Mouse (Mus musculus): ENCODE measurements around the gene Commd4.

Commd4 gene

DNA sequence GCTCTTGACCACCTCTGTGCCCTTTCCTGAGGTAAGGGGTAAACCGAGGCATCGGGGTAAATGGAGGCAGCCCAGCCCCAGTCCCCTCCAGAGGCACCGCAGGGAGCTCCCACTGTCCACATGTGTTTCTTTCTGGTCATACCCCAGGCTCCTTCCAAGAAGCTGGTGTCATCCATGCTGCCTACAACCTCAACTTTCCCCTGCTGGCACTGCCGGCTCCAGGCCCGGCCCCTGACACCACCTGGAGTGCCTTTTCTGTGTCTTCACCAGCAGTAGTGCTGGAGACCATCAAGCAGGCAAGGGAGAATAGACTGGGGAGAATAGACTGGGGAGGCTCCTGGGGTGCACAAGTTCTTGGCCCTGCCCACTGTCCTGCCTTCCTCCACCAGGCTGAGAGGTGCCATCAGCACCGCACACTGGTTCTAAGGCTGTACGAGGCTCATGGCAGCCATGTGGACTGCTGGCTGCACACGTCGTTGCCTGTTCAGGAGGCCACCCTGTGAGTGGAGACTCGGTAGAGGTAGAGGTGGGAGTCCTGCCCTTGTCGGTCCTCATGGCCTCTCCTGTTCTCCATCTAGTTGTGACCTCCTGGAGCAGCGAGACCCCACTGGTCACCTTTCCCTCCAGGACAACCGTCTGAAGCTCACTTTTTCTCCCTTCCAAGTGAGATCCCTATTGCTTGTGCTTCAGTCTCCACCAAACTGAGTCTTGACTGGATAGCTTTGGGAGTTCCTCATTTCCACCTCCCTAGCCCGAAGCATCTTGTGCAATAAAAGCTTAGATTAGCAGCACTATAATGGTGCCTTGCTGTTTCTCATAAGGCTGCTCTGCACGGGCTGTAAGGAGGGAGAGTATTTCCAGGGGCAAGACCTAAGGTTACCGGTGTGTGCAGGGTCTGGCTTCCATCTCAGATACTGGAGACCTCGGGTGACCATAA, 16.4 kb downstream of the Commd4 start:
- no peak for DNase-seq (ENCODE audit: low spot score in 2 of 2)

DNA sequence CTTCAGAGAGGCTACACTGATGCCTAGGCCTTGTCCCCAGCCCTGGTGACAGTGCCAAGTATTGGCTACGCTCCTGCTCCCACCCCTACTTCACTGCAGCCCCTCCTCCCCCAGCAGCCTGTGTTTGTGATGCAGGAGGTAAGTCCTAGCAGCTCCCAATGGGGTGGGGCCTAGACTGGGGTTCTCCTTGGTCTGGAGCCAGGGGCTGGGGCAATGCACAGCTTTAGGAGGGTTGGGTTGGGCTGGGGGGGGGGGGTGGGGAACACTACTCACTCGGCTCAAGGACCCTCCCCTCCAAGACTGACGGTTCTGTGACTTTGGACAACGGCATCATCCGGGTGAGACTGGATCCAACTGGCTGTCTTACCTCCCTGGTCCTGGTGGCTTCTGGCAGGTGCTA, 18.6 kb downstream of the Commd4 start:
- no peak for DNase-seq (ENCODE audit: low spot score in 2 of 2)

DNA sequence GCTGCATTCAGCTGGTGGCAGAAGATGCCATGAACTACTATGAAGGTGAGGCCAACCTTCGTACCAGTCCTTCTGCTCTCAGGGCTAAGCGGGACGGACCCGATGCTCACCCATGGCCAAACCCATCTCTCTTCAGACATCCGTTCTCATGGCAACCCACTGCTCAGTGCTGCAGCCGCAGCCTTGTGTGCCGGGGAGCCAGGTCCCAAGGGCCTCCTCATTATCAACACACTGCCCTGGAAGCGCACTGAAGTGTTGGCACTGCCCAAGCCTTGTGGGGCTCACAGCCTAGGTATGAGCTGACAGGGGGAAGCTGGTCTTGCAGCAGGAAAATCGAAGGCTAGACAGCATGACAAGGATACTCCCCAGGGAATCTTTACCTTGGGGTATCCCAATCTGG, 19.0 kb downstream of the Commd4 start:
- no peak for DNase-seq (ENCODE audit: low spot score in 2 of 2)

DNA sequence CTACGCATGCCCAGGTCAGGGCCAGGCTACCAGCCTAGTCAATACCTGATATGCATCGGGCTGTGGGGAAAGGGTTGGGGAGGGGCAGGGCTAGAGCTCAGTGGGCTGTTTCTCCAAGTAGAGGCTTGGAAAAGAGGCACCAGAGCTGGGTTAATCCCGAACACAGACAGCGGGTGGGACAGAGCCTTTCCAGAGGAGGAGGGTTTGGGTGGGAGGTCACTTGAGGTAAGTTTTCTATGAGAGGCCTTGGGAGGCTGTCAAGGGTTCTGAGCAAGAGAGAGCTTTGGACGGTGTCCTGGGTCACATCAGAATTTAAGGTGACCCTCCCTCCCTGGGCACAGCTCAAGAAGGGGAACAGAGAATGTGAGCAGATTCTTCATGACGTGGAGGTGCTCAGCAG, 19.6 kb downstream of the Commd4 start:
- DNase-seq (ENCODE audit: low spot score in 2 of 2): no peak

DNA sequence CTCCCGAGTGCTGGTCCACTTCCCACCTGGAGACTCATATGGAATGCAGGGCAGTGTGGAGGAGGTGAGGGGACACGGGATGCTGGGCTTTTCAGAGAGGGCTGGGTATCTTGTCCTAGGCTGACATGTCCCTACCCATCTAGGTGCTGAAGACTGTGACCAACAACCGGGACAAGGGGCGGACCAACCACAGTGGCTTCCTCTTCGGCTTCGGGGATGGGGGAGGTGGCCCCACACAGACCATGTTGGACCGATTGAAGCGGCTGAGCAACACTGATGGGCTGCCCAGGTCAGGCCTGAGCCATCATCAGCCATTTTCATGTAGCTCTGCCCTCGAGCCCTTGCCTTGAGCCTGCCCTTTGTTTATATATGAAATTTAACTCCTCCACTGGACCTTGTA, 20.4 kb downstream of the Commd4 start:
- DNase-seq (ENCODE audit: low spot score in 2 of 2): no peak

DNA sequence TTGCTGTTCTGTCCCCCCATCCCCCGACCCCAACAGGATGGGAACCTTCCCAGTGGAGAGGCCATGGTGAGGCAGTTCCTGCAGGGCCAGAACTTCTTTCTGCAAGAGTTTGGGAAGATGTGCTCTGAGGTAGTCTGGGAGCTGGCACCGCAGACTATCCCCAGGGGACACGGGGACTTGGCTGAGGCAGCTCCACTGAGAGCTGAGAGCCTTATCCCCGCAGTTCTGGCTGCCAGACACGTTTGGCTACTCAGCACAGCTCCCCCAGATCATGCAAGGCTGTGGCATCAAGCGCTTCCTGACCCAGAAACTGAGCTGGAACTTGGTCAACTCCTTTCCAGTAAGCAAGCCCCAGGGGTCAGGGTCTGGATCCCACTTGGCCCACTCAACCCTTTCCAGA, 20.9 kb downstream of the Commd4 start:
- DNase-seq (ENCODE audit: low spot score in 2 of 2): peak in 1 of 2 experiments; percentile 44

DNA sequence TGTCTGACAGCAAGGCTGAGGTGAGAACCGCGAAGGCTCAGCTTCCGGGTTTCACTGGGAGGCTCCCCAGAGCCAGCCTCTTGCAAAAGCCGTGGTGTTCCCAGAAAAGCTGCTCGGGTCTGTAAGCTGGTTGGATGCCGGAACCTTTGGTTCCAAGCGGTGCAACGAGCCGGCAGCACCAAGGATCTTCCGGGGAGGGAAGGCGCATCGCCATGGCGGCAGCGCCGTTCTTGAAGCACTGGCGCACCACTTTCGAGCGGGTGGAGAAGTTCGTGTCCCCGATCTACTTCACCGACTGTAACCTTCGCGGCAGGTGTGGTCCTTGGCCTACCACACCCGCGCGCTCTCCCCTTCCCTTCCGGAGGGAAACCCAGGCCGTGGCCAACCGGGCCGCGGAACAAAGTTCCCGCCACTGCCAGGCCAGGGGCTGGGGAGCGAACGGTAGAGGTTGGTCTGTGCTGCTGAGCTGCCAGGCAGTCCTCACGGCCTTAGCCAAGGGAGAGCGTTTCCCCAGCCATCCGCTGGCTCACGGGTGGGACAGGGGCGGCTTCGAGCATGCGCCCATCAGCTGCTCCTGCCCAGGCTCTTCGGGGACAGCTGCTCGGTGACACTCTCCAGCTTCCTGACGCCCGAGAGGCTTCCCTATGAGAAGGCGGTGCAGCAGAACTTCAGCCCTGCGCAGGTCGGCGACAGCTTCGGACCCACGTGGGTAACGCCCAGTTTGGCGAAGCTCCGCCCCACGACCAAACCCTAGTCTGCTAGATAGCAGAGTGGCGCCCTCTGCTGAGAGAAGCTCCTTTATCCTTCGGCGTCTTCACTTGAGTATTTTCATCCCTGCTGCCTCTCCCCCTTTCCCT, 27.3 kb downstream of the Commd4 start, which contains the start of gene Man2c1:
Gene Man2c1, plus strand, starts transcription at position 114 of the 857 bp plus-strand sequence.
- DNase-seq (ENCODE audit: low spot score in 2 of 2): peak; percentile 88 to 93

DNA sequence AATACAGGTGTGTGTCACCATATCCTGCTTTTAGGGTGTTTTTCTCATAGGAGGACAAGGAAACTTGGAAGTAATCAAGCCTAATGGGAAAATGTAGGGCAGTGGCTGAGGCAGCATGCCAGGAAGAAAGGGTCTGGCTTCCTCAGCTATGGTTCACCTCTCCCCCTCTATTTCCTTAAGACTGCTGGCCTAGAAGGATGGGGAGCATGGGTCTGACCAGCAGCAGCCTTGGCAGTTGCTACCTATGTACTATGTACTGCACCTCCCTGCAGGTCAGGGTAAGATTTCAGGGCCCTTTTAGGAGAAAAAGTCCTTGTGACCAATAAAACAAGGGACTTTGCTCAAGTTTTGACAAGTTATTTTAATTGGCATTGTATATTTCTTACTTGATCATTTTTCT, 28.5 kb downstream of the Commd4 start:
- DNase-seq (ENCODE audit: low spot score in 2 of 2): no peak

DNA sequence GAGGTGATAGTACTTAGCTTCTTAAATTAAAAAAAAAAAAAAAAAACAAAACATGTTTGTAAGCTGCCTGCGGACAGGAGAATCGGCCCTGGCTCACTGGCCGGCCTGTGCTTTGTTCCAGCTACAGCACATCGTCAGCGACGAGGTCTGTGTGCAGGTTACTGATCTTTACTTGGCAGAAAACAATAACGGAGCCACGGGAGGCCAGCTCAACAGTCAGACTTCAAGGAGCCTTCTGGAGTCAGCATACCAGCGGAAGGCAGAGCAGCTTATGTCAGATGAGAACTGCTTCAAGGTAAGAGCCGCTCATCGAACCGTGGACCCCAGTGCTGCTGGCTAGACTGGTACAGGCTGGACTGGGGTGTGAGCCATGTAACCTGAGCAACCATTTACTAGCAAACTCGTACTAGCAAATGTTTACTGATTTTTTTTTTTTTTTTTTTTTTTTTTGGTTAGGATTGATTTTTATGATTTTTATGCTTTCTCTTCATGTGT, 40.8 kb downstream of the Commd4 start:
- DNase-seq (ENCODE audit: low spot score in 2 of 2): no peak

Data from urinary bladder, postnatal 36 days (tissue).